Mouse (Mus musculus) liver, embryonic 11.5 days (tissue): ENCODE results near the gene Cct8l1. TPM values are rescaled to one million over a fixed set of nuclear protein-coding genes. Genes with fewer than 3 reads are reported as not detected.

Experiments used
- ATAC-seq: fragments of 200-750 bp; cut with Nextera tagmentation; replicated peaks from 2 replicates; pipeline ENCODE4 v1.8.0; 2017; ENCODE audit warnings: moderate number of reproducible peaks, mild to moderate bottlenecking, moderate TSS enrichment, moderate library complexity; ENCODE audit not compliant: low FRiP score
- DNase-seq: peaks from one replicate; pipeline ENCODE4 v3.0.0-alpha.2; 2017; ENCODE audit warnings: low spot score
- H3K27ac ChIP-seq: fragments of 300-500 bp; sonication (generic); 2 replicates; pipeline ENCODE4 v1.5.1; 2014; ENCODE audit warnings: mild to moderate bottlenecking, low read depth, low read length, control low read depth
- H3K27me3 ChIP-seq: fragments of 300-500 bp; sonication (generic); replicated peaks from 2 replicates; pipeline ENCODE4 v1.6.1; 2014; ENCODE audit warnings: low read length, mixed read lengths; ENCODE audit not compliant: control insufficient read depth, insufficient read depth
- H3K36me3 ChIP-seq: fragments of 300-500 bp; sonication (generic); 2 replicates; pipeline ENCODE4 v1.6.1; 2014; ENCODE audit warnings: mild to moderate bottlenecking, low read length, moderate library complexity, mixed read lengths; ENCODE audit not compliant: control insufficient read depth, insufficient read depth
- H3K4me1 ChIP-seq: fragments of 300-500 bp; sonication (generic); replicated peaks from 2 replicates; pipeline ENCODE4 v1.6.1; 2014; ENCODE audit warnings: low read length, mixed read lengths; ENCODE audit not compliant: control insufficient read depth, insufficient read depth
- H3K4me2 ChIP-seq: fragments of 300-500 bp; sonication (generic); 2 replicates; pipeline ENCODE4 v1.6.1; 2014; ENCODE audit warnings: mild to moderate bottlenecking, control low read depth, moderate library complexity
- H3K4me3 ChIP-seq: fragments of 300-500 bp; sonication (generic); 2 replicates; pipeline ENCODE4 v1.5.1; 2014; ENCODE audit warnings: low read depth, low read length, control low read depth
- H3K9ac ChIP-seq: fragments of 300-500 bp; sonication (generic); 2 replicates; pipeline ENCODE4 v1.6.1; 2014; ENCODE audit warnings: low read depth, low read length, control low read depth
- H3K9me3 ChIP-seq: fragments of 300-500 bp; sonication (generic); 2 replicates; pipeline ENCODE4 v1.6.1; 2016; ENCODE audit warnings: low read length, inconsistent platforms, mixed read lengths; ENCODE audit not compliant: control insufficient read depth
- WGBS: fragments of 180-500 bp; shearing (Covaris S2); extraction: QIAGEN DNeasy Blood & Tissue Kit; methylation state at CpG from one replicate; pipeline ENCODE4 v1.1.7; 2014; 5-methylcytosine and 5-hydroxymethylcytosine counted together
- polyA plus RNA-seq: library from polyadenylated mRNA; unstranded; fragments of >200 nt; fragmentation: Nextera tagmentation; extraction: Ambion mirVana; gene quantifications from 2 replicates; pipeline ENCODE4 v1.2.1, GENCODE M21; 2014

Cct8l1 gene
- polyA plus RNA-seq, 1 experiment from 2014 or later = not detected

DNA sequence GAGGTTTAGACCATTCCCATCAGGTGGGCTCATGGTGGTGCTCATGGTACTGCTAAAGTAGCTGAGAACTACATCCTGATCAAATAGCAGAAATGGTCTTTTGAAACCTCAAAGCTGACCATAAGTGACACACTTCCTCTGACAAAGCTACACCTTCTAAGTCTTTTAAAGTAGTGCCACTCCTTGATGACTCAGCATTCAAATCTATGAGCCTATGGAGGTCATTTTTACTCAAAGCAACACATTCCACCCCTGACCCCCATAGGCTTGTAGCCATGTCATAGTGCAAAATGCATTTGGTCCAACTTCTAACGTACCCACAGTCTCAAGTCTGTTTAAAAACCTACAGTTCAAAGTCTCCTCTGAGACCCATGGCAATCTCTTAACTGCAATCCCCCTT is 35.0 kb downstream of the Cct8l1 start:
- DNase-seq (no peak), ATAC-seq (no peak)
- Histone ChIP-seq H3K4me2 (no peak overlapping the region), H3K9ac (no peak overlapping the region), H3K36me3 (no peaks in the 10 kb centered on the region), H3K9me3 (no peaks in the 10 kb centered on the region), H3K27me3 (no peaks in the 10 kb centered on the region), H3K4me3 (no peak overlapping the region), H3K4me1 (no peaks in the 10 kb centered on the region), H3K27ac (no peak overlapping the region)
- WGBS = 78% methylated on average over 1 of the region's 1 CpGs

- 79% methylated on average over 1 of the region's 1 CpGs for whole genome bisulfite sequencing
- DNase-seq = no peak
- Histone ChIP-seq H3K36me3 (no peaks in the 10 kb centered on the region), H3K9ac (no peak overlapping the region), H3K27ac (no peak overlapping the region), H3K27me3 (no peaks in the 10 kb centered on the region), H3K4me2 (no peak overlapping the region), H3K4me1 (no peaks in the 10 kb centered on the region), H3K4me3 (no peak overlapping the region), H3K9me3 (no peaks in the 10 kb centered on the region)
- ATAC-seq = no peak
Measured at GRCm38 (mm10) chr5:25554210-25554609, 38.3 kb downstream of the Cct8l1 start.

DNA sequence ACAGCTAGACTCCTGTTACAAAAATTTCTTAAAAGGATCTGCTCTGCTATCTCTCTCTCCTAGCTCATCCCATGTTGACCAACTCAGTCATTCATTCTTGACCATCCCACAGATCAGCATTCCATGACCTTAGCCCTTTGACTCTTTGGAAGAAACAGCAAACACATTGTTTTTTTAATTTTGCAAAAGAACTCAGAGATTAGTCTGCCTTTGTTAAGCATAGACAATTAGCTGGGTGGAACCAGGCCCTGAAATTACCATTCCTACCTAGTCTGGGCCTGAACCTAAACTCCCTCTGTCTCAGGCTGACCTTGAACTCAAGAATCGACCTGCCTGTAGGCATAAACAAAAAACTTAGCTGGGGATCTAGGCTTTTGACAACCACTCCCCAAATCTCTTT is 38.8 kb downstream of the Cct8l1 start:
- 45% methylated on average over 1 of the region's 1 CpGs for WGBS
- no peak overlapping the region for H3K27ac ChIP-seq
- no peak for ATAC-seq

GRCm38 (mm10) chr5:25555684-25556083 is 39.8 kb downstream of the Cct8l1 start:
- Histone ChIP-seq H3K36me3 (no peaks in the 10 kb centered on the region), H3K27me3 (no peaks in the 10 kb centered on the region), H3K4me3 (no peak overlapping the region), H3K9ac (no peak overlapping the region), H3K4me2 (no peak overlapping the region), H3K9me3 (no peaks in the 10 kb centered on the region), H3K27ac (no peak overlapping the region), H3K4me1 (no peaks in the 10 kb centered on the region)
- WGBS = 83% methylated on average over 5 of the region's 5 CpGs
- ATAC-seq = no peak
- no peak for DNase-seq

More for the DNA sequence above, 38.8 kb downstream of the Cct8l1 start:
- Histone ChIP-seq H3K4me3 (no peak overlapping the region), H3K9me3 (no peaks in the 10 kb centered on the region), H3K27me3 (no peaks in the 10 kb centered on the region), H3K4me1 (no peaks in the 10 kb centered on the region), H3K4me2 (no peak overlapping the region), H3K9ac (no peak overlapping the region), H3K36me3 (no peaks in the 10 kb centered on the region)
- no peak for DNase-seq

- Histone ChIP-seq H3K4me3 (no peak overlapping the region), H3K4me1 (no peaks in the 10 kb centered on the region), H3K27me3 (no peaks in the 10 kb centered on the region), H3K36me3 (no peaks in the 10 kb centered on the region), H3K9ac (no peak overlapping the region), H3K4me2 (no peak overlapping the region), H3K9me3 (no peaks in the 10 kb centered on the region), H3K27ac (no peak overlapping the region)
- no peak for ATAC-seq
- WGBS = 66% methylated on average over 5 of the region's 5 CpGs
- no peak for DNase-seq
Measured at GRCm38 (mm10) chr5:25556363-25556762, 40.5 kb downstream of the Cct8l1 start.

Other genes starting within 250 kb of the Cct8l1 start
- gene Kmt2c, start 17.3 kb upstream of the Cct8l1 start, polyA plus RNA-seq = 12.4 and 14.0 TPM in 2 replicates
- gene Xrcc2, start 189.8 kb downstream of the Cct8l1 start, polyA plus RNA-seq = 12.5 and 13.6 TPM in 2 replicates
- gene Actr3b, start 243.9 kb downstream of the Cct8l1 start, polyA plus RNA-seq = 2.3 and 2.4 TPM in 2 replicates